Mouse (Mus musculus) small intestine, adult 2 months (tissue): ENCODE results near the gene Lhx8. TPM values are rescaled to one million over a fixed set of nuclear protein-coding genes. Genes with fewer than 3 reads are reported as not detected.
A peak's percentile ranks its signal among the peaks of the same experiment; 100 is the strongest.

Source experiments
- H3K27ac ChIP-seq: fragments of 200-500 bp; 2 replicates; pipeline ENCODE4 v1.5.1; 2012; ENCODE audit warnings: low read depth, low read length, control low read depth, inconsistent platforms; ENCODE audit not compliant: insufficient read depth
- H3K27me3 ChIP-seq: fragments of 200-500 bp; 2 replicates; pipeline ENCODE4 v1.6.1; 2012; ENCODE audit warnings: mild to moderate bottlenecking, moderate library complexity, low read length, inconsistent platforms; ENCODE audit not compliant: control insufficient read depth, insufficient read depth
- H3K36me3 ChIP-seq: fragments of 200-500 bp; 2 replicates; pipeline ENCODE4 v1.6.1; 2012; ENCODE audit warnings: mild to moderate bottlenecking, low read length, control low read depth, inconsistent platforms; ENCODE audit not compliant: control insufficient read depth, insufficient read depth
- H3K4me1 ChIP-seq: fragments of 200-500 bp; 2 replicates; pipeline ENCODE4 v1.6.1; 2012; ENCODE audit warnings: low read length, inconsistent platforms, mixed read lengths; ENCODE audit not compliant: control insufficient read depth, insufficient read depth, insufficient read length
- H3K4me3 ChIP-seq: fragments of 200-500 bp; 2 replicates; pipeline ENCODE4 v1.5.1; 2012; ENCODE audit warnings: low read depth, mild to moderate bottlenecking, control low read depth, inconsistent platforms, low read length, moderate library complexity
- CTCF ChIP-seq: fragments of 200-500 bp; IDR thresholded peaks from 2 replicates; pipeline ENCODE4 v1.5.1; 2012; ENCODE audit warnings: low read depth, mild to moderate bottlenecking, control low read depth, inconsistent platforms, low read length, moderate library complexity, mixed read lengths; ENCODE audit not compliant: insufficient replicate concordance, insufficient read length; ENCODE audit errors: extremely low read depth
- POLR2A ChIP-seq: fragments of 200-500 bp; IDR thresholded peaks from 2 replicates; pipeline ENCODE4 v1.6.1; 2012; ENCODE audit warnings: low read depth, mild to moderate bottlenecking, control low read depth, inconsistent platforms, low read length, moderate library complexity
- WGBS: fragments of 180-500 bp; shearing (Covaris S2); methylation state at CpG from one replicate; pipeline ENCODE4 v1.1.7; 2018; 5-methylcytosine and 5-hydroxymethylcytosine counted together
- polyA plus RNA-seq: library from polyadenylated mRNA; depleted of rRNA; stranded (reverse); fragments of >200 nt; gene quantifications from 2 replicates; pipeline ENCODE4 v1.2.3, GENCODE M21; 2012

The Lhx8 gene
- polyA plus RNA-seq, 1 experiment, result not detected

DNA sequence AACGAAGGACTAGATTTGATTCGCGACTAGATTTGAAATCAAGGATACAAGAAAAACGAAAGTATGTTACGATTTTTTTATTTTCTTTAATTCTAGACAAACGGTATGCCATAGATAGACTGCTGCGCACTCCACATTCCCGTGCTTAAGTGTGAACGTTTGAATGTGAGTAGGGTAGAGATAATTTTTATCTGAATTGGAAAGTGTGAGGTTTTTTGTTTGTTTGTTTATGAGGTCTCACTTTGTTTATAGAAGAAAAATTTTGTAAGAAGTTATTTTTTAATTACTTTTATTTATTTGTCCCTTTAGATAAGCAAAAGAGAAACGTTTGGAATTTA lies 513 bp upstream of the Lhx8 start:
- peaks cover 3% of the 10 kb centered on the region for H3K4me1 ChIP-seq
- no peak overlapping the region for H3K27ac ChIP-seq
- WGBS, result 4% methylated on average over 10 of the region's 10 CpGs
- no peaks in the 10 kb centered on the region for H3K36me3 ChIP-seq
- TF ChIP-seq CTCF (no peak), POLR2A (no peak)
- H3K27me3 ChIP-seq, result peaks cover 80% of the 10 kb centered on the region
- no peak overlapping the region for H3K4me3 ChIP-seq

DNA sequence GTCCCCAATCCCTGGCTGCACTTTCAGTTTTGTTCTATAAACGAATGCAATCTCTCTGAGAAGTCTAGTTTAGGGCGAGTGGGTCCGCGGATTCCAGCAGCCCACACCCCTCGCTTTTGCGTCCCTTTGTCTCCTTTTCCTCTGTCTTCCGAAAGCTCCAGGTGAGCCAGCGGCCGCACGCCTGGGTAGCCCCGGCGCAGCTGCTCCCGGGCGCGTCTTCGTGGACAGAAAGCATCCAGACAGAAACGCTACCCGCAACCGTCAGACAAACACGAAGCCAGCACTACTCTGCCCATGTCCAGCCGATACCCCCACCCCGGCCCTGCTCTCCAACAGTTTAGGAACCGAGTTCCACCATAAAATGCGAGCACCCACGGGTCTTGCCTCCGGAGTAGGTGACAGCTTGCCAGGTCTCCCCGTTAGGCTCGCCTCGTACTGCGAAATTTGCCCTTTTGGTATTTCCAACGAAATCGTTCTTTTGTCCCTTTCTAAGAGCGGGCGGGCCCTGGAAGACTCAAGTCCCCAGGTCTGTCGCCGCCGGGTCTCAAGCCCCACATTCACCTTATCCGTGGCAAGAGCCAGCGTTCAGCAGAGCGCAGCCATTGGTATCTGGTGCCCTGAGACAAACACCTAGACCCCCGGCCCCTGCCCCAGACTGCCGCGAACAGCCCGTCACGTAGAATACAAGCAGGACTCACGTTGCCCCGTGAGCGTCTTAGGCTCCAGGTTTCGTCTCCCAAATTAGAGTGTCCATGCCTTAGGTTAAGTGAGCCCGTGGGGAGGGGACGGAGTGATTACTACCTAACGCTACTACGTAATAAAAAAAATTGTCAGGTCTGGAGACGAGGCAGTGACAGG lies 907 bp downstream of the Lhx8 start:
- WGBS, result 3% methylated on average over 54 of the region's 54 CpGs
- TF ChIP-seq POLR2A (no peak), CTCF (no peak)
- H3K4me1 ChIP-seq, result peaks cover 3% of the 10 kb centered on the region
- peaks cover 74% of the 10 kb centered on the region for H3K27me3 ChIP-seq
- peak overlapping the region; percentile 49 for H3K4me3 ChIP-seq
- no peaks in the 10 kb centered on the region for H3K36me3 ChIP-seq
- no peak overlapping the region for H3K27ac ChIP-seq

DNA sequence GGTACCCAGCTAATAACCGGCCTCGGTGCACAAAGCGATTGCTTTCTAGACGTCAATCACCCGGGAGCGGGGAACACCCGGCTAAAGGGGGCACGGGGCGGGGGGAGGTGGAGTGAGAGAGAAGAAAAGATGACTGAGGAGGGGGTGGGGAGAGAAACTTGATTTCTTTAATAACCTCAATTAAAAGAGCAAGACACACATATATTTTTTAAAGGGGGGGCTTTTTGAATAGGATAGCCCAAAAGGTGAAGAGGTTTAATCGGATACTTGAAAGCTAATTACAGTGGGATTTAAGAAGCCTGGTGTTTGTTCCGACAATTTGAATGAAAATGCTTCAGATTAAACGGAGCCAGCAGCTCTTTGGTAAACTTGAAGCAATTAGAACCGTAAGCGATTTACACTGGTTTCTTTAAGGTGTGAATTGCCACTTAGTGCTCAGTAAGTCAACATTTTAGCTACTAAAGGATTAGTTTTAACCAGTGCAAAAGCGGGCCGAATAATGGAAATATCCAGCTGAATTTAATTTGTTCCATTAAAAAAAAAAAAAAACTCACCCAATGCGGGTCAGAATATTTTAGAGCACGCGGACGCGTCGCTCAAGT lies 1.6 kb downstream of the Lhx8 start:
- 3% methylated on average over 22 of the region's 22 CpGs for WGBS
- no peak overlapping the region for H3K27ac ChIP-seq
- peaks cover 3% of the 10 kb centered on the region for H3K4me1 ChIP-seq
- peak overlapping the region; percentile 49 for H3K4me3 ChIP-seq
- TF ChIP-seq CTCF (no peak), POLR2A (no peak)
- H3K27me3 ChIP-seq, result peaks cover 67% of the 10 kb centered on the region
- H3K36me3 ChIP-seq, result no peaks in the 10 kb centered on the region

DNA sequence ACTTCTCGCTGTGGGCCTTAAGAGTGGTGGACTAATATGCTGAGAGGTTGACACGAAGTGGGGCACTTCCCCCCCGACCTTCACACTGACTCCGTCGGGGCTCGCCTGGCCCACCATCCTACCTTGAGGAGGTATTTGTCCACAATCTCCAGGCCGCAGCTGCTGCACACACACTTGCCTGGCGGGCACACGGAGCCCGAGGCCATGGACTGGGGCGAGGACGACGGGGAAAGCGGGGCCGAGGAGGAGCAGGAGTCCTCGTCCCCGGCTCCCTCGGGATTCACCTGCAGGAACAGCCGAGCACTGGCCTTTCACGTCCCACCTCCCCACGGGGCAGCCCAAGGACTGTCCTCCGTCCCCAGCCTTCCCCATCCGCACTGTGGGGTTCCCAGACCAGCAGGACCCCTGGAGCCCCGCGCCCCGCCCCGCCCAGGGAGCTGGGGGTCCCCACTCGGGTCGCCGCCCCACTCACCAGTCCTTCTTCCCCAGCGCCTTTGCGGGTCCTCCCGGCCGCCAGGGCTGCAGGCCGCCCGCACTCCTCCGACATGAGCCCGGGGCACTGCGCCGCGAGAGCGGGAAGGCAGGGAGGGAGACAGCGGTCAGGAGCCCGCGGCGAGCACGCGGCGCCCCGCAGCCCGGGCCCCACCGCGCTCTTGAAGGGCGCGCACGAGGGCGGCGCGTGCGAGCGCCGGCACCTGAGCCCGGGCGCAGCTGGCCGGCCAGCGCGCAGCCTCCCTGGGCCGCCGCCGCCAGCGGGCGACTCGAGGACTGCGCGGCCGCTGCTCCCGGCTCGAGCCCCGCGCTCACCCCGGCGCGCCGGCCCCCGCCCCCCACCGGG lies 2.4 kb downstream of the Lhx8 start:
- no peak overlapping the region for H3K4me3 ChIP-seq
- no peak for TF ChIP-seq POLR2A
- no peak overlapping the region for H3K27ac ChIP-seq
- H3K4me1 ChIP-seq, result peaks cover 3% of the 10 kb centered on the region
- H3K27me3 ChIP-seq, result peaks cover 61% of the 10 kb centered on the region
- no peaks in the 10 kb centered on the region for H3K36me3 ChIP-seq
- WGBS, result 2% methylated on average over 86 of the region's 86 CpGs

DNA sequence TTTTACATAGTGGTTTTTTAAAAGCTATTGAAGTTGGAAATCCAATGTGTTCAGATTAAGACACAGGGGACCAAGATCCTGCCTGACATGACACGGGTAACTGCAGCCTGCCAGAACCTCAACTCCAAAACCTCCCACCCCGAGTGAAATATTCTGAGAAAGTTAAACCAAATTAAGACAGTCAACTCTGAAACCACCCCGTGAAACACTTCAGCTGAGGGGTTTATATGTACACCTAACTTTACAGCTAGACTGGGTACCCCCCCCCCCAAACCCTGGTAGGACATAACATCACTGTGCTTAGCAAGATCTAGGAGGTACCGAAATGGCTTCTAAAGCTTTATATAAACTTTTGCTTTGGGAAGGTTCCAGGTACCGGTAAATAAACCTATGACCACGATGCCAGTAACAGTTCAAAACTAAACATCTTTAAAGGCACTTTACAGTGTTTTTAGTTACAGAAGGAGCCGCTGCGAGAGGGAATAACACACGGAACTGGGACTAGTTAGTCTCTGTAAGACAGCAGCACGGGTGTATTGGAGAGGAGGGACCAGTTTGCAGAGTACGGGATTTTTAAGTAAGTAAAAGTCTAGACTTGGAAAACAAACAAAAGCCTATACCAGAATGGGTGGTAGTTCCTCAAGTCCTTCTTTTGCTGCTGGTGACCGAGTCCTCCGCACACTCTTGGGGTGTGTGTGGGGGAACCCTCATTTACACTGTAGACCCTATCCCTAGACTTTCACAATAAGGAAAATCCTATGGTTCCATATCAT lies 3.2 kb downstream of the Lhx8 start:
- Histone ChIP-seq H3K27ac (no peak overlapping the region), H3K36me3 (no peaks in the 10 kb centered on the region), H3K4me1 (peaks cover 1% of the 10 kb centered on the region), H3K27me3 (peaks cover 54% of the 10 kb centered on the region), H3K4me3 (no peak overlapping the region)
- no peak for TF ChIP-seq CTCF
- TF ChIP-seq POLR2A, result no peak
- WGBS, result 6% methylated on average over 13 of the region's 13 CpGs

DNA sequence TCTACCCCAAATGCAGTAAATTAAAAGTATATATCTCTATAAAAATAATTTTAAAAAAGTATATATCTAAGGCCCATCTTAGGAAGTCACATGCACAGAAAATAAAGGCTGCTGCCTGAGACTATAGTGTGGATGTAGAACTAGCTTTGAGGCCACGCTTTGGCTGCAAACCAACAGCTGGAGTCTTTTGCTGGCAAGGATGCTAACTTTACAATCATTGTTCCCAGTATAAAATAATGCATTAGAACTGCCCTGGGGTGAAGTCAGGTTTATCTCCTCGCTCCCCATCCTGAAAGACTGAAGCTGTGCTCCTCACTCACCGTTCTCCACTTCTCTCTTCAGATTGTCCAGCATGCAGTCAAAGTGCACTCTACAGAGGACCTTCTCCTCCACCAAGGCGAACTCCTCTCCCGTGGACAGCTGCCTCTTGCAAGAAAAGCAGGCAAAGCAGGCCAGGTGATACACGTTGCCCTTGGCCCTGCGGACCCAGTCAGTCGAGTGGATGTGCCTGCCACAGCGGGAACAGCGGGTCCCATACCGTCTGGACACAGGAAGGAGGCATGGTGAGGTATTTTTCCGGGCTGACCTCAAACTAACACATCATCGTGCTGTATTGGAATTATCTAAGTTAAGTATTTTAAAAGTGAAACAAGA lies 8.4 kb downstream of the Lhx8 start:
- TF ChIP-seq POLR2A (no peak), CTCF (no peak)
- H3K4me3 ChIP-seq, result no peak overlapping the region
- no peaks in the 10 kb centered on the region for H3K4me1 ChIP-seq
- H3K27me3 ChIP-seq, result peaks cover 7% of the 10 kb centered on the region
- 60% methylated on average over 13 of the region's 13 CpGs for WGBS
- no peaks in the 10 kb centered on the region for H3K36me3 ChIP-seq
- H3K27ac ChIP-seq, result no peak overlapping the region

DNA sequence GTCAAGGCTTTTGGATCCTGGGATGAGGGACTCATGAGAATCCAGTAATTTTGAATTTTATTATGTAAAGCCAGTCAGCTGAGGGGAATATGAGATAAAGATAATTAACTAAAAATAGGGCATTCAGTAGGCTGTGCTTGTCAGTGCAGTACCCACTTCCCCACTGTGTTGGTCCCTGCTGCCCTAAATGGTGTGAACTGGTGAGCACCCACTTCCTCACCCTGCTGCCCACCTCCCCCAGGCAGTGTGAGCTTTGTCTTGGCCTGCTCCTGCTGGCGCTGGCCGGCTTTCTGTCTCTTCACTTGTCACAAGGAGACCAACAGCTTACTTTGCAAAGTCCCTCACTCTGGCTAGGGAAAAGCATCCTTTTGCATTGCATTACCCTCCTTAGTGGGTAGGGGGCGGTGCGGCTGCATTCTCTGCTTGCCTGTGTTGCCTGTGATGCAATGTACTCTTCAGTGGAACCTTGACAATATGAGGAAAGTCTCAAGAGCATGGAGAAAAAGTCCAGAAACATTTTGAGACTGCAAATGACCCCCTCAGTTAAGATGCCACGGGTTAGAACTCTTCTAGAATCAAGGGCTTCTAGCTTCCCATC lies 12.7 kb downstream of the Lhx8 start:
- no peaks in the 10 kb centered on the region for H3K27me3 ChIP-seq
- TF ChIP-seq POLR2A (no peak), CTCF (peak; percentile 25; the same call in 1 of the 2 replicates)
- H3K27ac ChIP-seq, result no peak overlapping the region
- WGBS, result 16% methylated on average over 5 of the region's 5 CpGs
- H3K4me1 ChIP-seq, result no peaks in the 10 kb centered on the region
- H3K4me3 ChIP-seq, result no peak overlapping the region
- H3K36me3 ChIP-seq, result no peaks in the 10 kb centered on the region
